Mouse (Mus musculus): ENCODE data around the gene Sat2.

The Sat2 gene

GRCm38 (mm10) chr11:69633128-69633866 is 11.5 kb downstream of the Sat2 start:
- no peak for DNase-seq (ENCODE audit: low spot score)

GRCm38 (mm10) chr11:69635471-69635870 is 13.6 kb downstream of the Sat2 start:
- no peak for DNase-seq (ENCODE audit: low spot score)

- no peak for DNase-seq (ENCODE audit: low spot score)
Measured at GRCm38 (mm10) chr11:69645860-69646259, 24.0 kb downstream of the Sat2 start.

GRCm38 (mm10) chr11:69653399-69653798 is 31.6 kb downstream of the Sat2 start:
- no peak for DNase-seq (ENCODE audit: low spot score)

GRCm38 (mm10) chr11:69654760-69655159 is 32.9 kb downstream of the Sat2 start:
- no peak for DNase-seq (ENCODE audit: low spot score)

GRCm38 (mm10) chr11:69655264-69656064 is 33.6 kb downstream of the Sat2 start, which contains the start of gene Sox15:
Sox15 (plus strand) TSS chr11:69655314.
- DNase-seq (ENCODE audit: low spot score), result peak; percentile 58

GRCm38 (mm10) chr11:69656065-69656455 is 34.2 kb downstream of the Sat2 start:
- no peak for DNase-seq (ENCODE audit: low spot score)

- DNase-seq (ENCODE audit: low spot score), result no peak
Measured at GRCm38 (mm10) chr11:69656617-69657461, 35.0 kb downstream of the Sat2 start.

GRCm38 (mm10) chr11:69657462-69657881 is 35.6 kb downstream of the Sat2 start:
- DNase-seq (ENCODE audit: low spot score), result no peak

GRCm38 (mm10) chr11:69661221-69661881 is 39.5 kb downstream of the Sat2 start:
- no peak for DNase-seq (ENCODE audit: low spot score)

- DNase-seq (ENCODE audit: low spot score), result peak; percentile 96
Measured at GRCm38 (mm10) chr11:69662213-69662966, 40.6 kb downstream of the Sat2 start, which contains the start of gene Mpdu1. Mpdu1 (minus strand) TSS chr11:69662642.

GRCm38 (mm10) chr11:69662967-69663671 is 41.3 kb downstream of the Sat2 start:
- no peak for DNase-seq (ENCODE audit: low spot score)

GRCm38 (mm10) chr11:69663795-69664194 is 42.0 kb downstream of the Sat2 start:
- no peak for DNase-seq (ENCODE audit: low spot score)

GRCm38 (mm10) chr11:69664841-69665240 is 43.0 kb downstream of the Sat2 start:
- DNase-seq (ENCODE audit: low spot score), result no peak

GRCm38 (mm10) chr11:69665457-69665960 is 43.7 kb downstream of the Sat2 start:
- DNase-seq (ENCODE audit: low spot score), result no peak

- peak; percentile 79 for DNase-seq (ENCODE audit: low spot score)
Measured at GRCm38 (mm10) chr11:69665961-69666664, 44.3 kb downstream of the Sat2 start, which contains the start of gene Cd68. Cd68 (minus strand) TSS chr11:69666153.

GRCm38 (mm10) chr11:69666665-69667005 is 44.8 kb downstream of the Sat2 start:
- DNase-seq (ENCODE audit: low spot score), result no peak

GRCm38 (mm10) chr11:69670786-69671725 is 49.2 kb downstream of the Sat2 start:
- peak; percentile 92 for DNase-seq (ENCODE audit: low spot score)

All from yolk sac, embryonic 10.5 days (tissue).